Mouse (Mus musculus): Measurements from ENCODE around the gene Inpp4b. TPM values are rescaled to one million over a fixed set of nuclear protein-coding genes. Genes with fewer than 3 reads are reported as not detected.

Gene Inpp4b
- polyA plus RNA-seq, 1 experiment, result 0.23 TPM

- no peak for TF ChIP-seq GATA1 (IDR thresholded peaks at IDR 0.05; ENCODE audit: low read length)
These were observed 70.4 kb downstream of the Inpp4b start for GRCm38 (mm10) chr8:81412707-81413106.

GRCm38 (mm10) chr8:81443957-81444356, 101.6 kb downstream of the Inpp4b start:
- TF ChIP-seq GATA1 (IDR thresholded peaks at IDR 0.05; ENCODE audit: low read length), result no peak

GRCm38 (mm10) chr8:81449798-81450197, 107.4 kb downstream of the Inpp4b start:
- TF ChIP-seq GATA1 (IDR thresholded peaks at IDR 0.05; ENCODE audit: low read length), result no peak

- TF ChIP-seq GATA1 (IDR thresholded peaks at IDR 0.05; ENCODE audit: low read length), result no peak
These were observed 109.7 kb downstream of the Inpp4b start for GRCm38 (mm10) chr8:81452082-81452481.

- peak; percentile 59 for TF ChIP-seq GATA1 (IDR thresholded peaks at IDR 0.05; ENCODE audit: low read length)
These were observed 112.5 kb downstream of the Inpp4b start for GRCm38 (mm10) chr8:81454830-81455229.

- TF ChIP-seq GATA1 (IDR thresholded peaks at IDR 0.05; ENCODE audit: low read length), result no peak
These were observed 121.4 kb downstream of the Inpp4b start for GRCm38 (mm10) chr8:81463762-81464161.

- no peak for TF ChIP-seq GATA1 (IDR thresholded peaks at IDR 0.05; ENCODE audit: low read length)
These were observed 124.4 kb downstream of the Inpp4b start for GRCm38 (mm10) chr8:81466776-81467175.

GRCm38 (mm10) chr8:81478674-81479073, 136.3 kb downstream of the Inpp4b start:
- TF ChIP-seq GATA1 (IDR thresholded peaks at IDR 0.05; ENCODE audit: low read length), result no peak

- no peak for TF ChIP-seq GATA1 (IDR thresholded peaks at IDR 0.05; ENCODE audit: low read length)
These were observed 141.5 kb downstream of the Inpp4b start for GRCm38 (mm10) chr8:81483834-81484233.

- no peak for TF ChIP-seq GATA1 (IDR thresholded peaks at IDR 0.05; ENCODE audit: low read length)
These were observed 143.3 kb downstream of the Inpp4b start for GRCm38 (mm10) chr8:81485626-81486025.

GRCm38 (mm10) chr8:81489894-81490661, 147.7 kb downstream of the Inpp4b start:
- no peak for TF ChIP-seq GATA1 (IDR thresholded peaks at IDR 0.05; ENCODE audit: low read length)

GRCm38 (mm10) chr8:81491097-81491705, 148.8 kb downstream of the Inpp4b start:
- TF ChIP-seq GATA1 (IDR thresholded peaks at IDR 0.05; ENCODE audit: low read length), result peak; percentile 97

- no peak for TF ChIP-seq GATA1 (IDR thresholded peaks at IDR 0.05; ENCODE audit: low read length)
These were observed 149.4 kb downstream of the Inpp4b start for GRCm38 (mm10) chr8:81491706-81492204.

- no peak for TF ChIP-seq GATA1 (IDR thresholded peaks at IDR 0.05; ENCODE audit: low read length)
These were observed 152.5 kb downstream of the Inpp4b start for GRCm38 (mm10) chr8:81494823-81495222.

GRCm38 (mm10) chr8:81497646-81498045, 155.3 kb downstream of the Inpp4b start:
- TF ChIP-seq GATA1 (IDR thresholded peaks at IDR 0.05; ENCODE audit: low read length), result no peak

GRCm38 (mm10) chr8:81502216-81502615, 159.9 kb downstream of the Inpp4b start:
- TF ChIP-seq GATA1 (IDR thresholded peaks at IDR 0.05; ENCODE audit: low read length), result no peak

- no peak for TF ChIP-seq GATA1 (IDR thresholded peaks at IDR 0.05; ENCODE audit: low read length)
These were observed 160.6 kb downstream of the Inpp4b start for GRCm38 (mm10) chr8:81502982-81503381.

Measured in G1E-ER4 (cell line).